Mouse (Mus musculus) retina, adult 2 months (tissue): Measurements from ENCODE around the gene Prkce.
A peak's percentile ranks its signal among the peaks of the same experiment; 100 is the strongest.

Experiments
- DNase-seq: peaks from one replicate; pipeline ENCODE4 v3.0.0-alpha.2; 2012; ENCODE audit warnings: low read depth, low spot score

The Prkce gene

GRCm38 (mm10) chr17:86611772-86612171 lies 444.2 kb downstream of the Prkce start:
- no peak for DNase-seq

GRCm38 (mm10) chr17:86615592-86616291 lies 448.2 kb downstream of the Prkce start:
- DNase-seq = no peak

GRCm38 (mm10) chr17:86617570-86618237 lies 450.1 kb downstream of the Prkce start:
- no peak for DNase-seq

- DNase-seq = no peak
Observed at GRCm38 (mm10) chr17:86618431-86618861, 450.9 kb downstream of the Prkce start.

GRCm38 (mm10) chr17:86622862-86623261 lies 455.3 kb downstream of the Prkce start:
- DNase-seq = peak; percentile 75

GRCm38 (mm10) chr17:86626523-86626922 lies 458.9 kb downstream of the Prkce start:
- DNase-seq = no peak

- no peak for DNase-seq
Observed at GRCm38 (mm10) chr17:86633131-86633530, 465.5 kb downstream of the Prkce start.

- no peak for DNase-seq
Observed at GRCm38 (mm10) chr17:86637311-86637710, 469.7 kb downstream of the Prkce start.

- DNase-seq = no peak
Observed at GRCm38 (mm10) chr17:86639279-86639678, 471.7 kb downstream of the Prkce start.

GRCm38 (mm10) chr17:86647226-86647625 lies 479.6 kb downstream of the Prkce start:
- DNase-seq = no peak

GRCm38 (mm10) chr17:86648856-86649435 lies 481.4 kb downstream of the Prkce start:
- no peak for DNase-seq

- DNase-seq = no peak
Observed at GRCm38 (mm10) chr17:86650241-86650640, 482.7 kb downstream of the Prkce start.

- no peak for DNase-seq
Observed at GRCm38 (mm10) chr17:86651091-86651490, 483.5 kb downstream of the Prkce start.

GRCm38 (mm10) chr17:86652751-86653150 lies 485.2 kb downstream of the Prkce start:
- DNase-seq = no peak

- DNase-seq = no peak
Observed at GRCm38 (mm10) chr17:86656369-86656768, 488.8 kb downstream of the Prkce start.

- DNase-seq = no peak
Observed at GRCm38 (mm10) chr17:86662301-86662700, 494.7 kb downstream of the Prkce start.

GRCm38 (mm10) chr17:86663471-86663870 lies 495.9 kb downstream of the Prkce start:
- no peak for DNase-seq

GRCm38 (mm10) chr17:86667836-86668600 lies 500.4 kb downstream of the Prkce start:
- DNase-seq = no peak

- no peak for DNase-seq
Observed at GRCm38 (mm10) chr17:86669641-86670373, 502.2 kb downstream of the Prkce start.

GRCm38 (mm10) chr17:86670731-86671130 lies 503.1 kb downstream of the Prkce start:
- no peak for DNase-seq

GRCm38 (mm10) chr17:86674971-86675370 lies 507.4 kb downstream of the Prkce start:
- DNase-seq = no peak
